Mouse (Mus musculus) midbrain, postnatal 0 days (tissue): ENCODE measurements at regions not wholly inside any gene's neighbourhood (a gene's known extent, or its start where the extent isn't known, plus 50 kb on each side); places are given as distances from the start of the nearest gene placed in this dataset.
A peak's percentile ranks its signal among the peaks of the same experiment; 100 is the strongest.
"Not testable (repeated sequence)": the region's sequence is repeated elsewhere in the genome, so short reads cannot be mapped to it uniquely, and the experiment has no call there.

ENCODE experiments used
- ATAC-seq: fragments of 200-750 bp; cut with Nextera tagmentation; 2 replicates; pipeline ENCODE4 v1.8.0; 2017; ENCODE audit warnings: moderate number of reproducible peaks, mild to moderate bottlenecking, moderate TSS enrichment, moderate library complexity; ENCODE audit not compliant: low FRiP score
- DNase-seq: peaks from one replicate; pipeline ENCODE4 v3.0.0-alpha.2; 2015; ENCODE audit warnings: low spot score
- H3K27ac ChIP-seq: fragments of 300-500 bp; sonication (generic); 2 replicates; pipeline ENCODE4 v1.5.1; 2014; ENCODE audit warnings: low read depth, mild to moderate bottlenecking, low read length, mixed read lengths
- H3K27me3 ChIP-seq: fragments of 300-500 bp; sonication (generic); 2 replicates; pipeline ENCODE4 v1.6.1; 2014; ENCODE audit warnings: low read length, control low read depth, mixed read lengths; ENCODE audit not compliant: insufficient read depth
- H3K36me3 ChIP-seq: fragments of 300-500 bp; sonication (generic); 2 replicates; pipeline ENCODE4 v1.6.1; 2014; ENCODE audit warnings: low read length, control low read depth, mixed read lengths; ENCODE audit not compliant: insufficient read depth
- H3K4me1 ChIP-seq: fragments of 300-500 bp; sonication (generic); 2 replicates; pipeline ENCODE4 v1.6.1; 2014; ENCODE audit warnings: mild to moderate bottlenecking, control low read depth, antibody characterized with exemption, low read length, mixed read lengths; ENCODE audit not compliant: insufficient read depth
- H3K4me2 ChIP-seq: fragments of 300-500 bp; sonication (generic); 2 replicates; pipeline ENCODE4 v1.6.1; 2014; ENCODE audit warnings: low read depth, mild to moderate bottlenecking, low read length, mixed read lengths; ENCODE audit not compliant: poor library complexity, severe bottlenecking
- H3K4me3 ChIP-seq: fragments of 300-500 bp; sonication (generic); 2 replicates; pipeline ENCODE4 v1.5.1; 2014; ENCODE audit warnings: low read depth, mild to moderate bottlenecking, low read length, moderate library complexity
- H3K9ac ChIP-seq: fragments of 300-500 bp; sonication (generic); replicated peaks from 2 replicates; pipeline ENCODE4 v1.6.1; 2014; ENCODE audit warnings: mild to moderate bottlenecking, low read length, moderate library complexity, mixed read lengths; ENCODE audit not compliant: poor library complexity, severe bottlenecking
- H3K9me3 ChIP-seq: fragments of 300-500 bp; sonication (generic); 2 replicates; pipeline ENCODE4 v1.6.1; 2016; ENCODE audit warnings: low read length, control low read depth
- CTCF ChIP-seq: IDR thresholded peaks from 2 replicates; pipeline ENCODE4 v1.5.1; 2016; ENCODE audit warnings: antibody characterized with exemption, mild to moderate bottlenecking
- WGBS: fragments of 180-500 bp; shearing (Covaris S2); extraction: QIAGEN DNeasy Blood & Tissue Kit; methylation state at CpG from one replicate; pipeline ENCODE4 v1.1.7; 2014; 5-methylcytosine and 5-hydroxymethylcytosine counted together

GRCm38 (mm10) chr5:97737339-97737738 lies 280.5 kb upstream of the Gk2 start:
- Histone ChIP-seq H3K36me3 (no peaks in the 10 kb centered on the region), H3K4me1 (no peaks in the 10 kb centered on the region), H3K9me3 (no peaks in the 10 kb centered on the region), H3K4me3 (no peak overlapping the region), H3K27me3 (no peaks in the 10 kb centered on the region), H3K9ac (no peak overlapping the region), H3K27ac (no peak overlapping the region), H3K4me2 (no peak overlapping the region)
- DNase-seq (no peak), ATAC-seq (no peak)
- WGBS: 91% methylated on average over 2 of the region's 2 CpGs
- no peak for TF ChIP-seq CTCF

GRCm38 (mm10) chr5:97730920-97731319 lies 274.1 kb upstream of the Gk2 start:
- Histone ChIP-seq H3K4me1 (no peaks in the 10 kb centered on the region), H3K27me3 (no peaks in the 10 kb centered on the region), H3K4me3 (no peak overlapping the region), H3K4me2 (no peak overlapping the region), H3K9ac (no peak overlapping the region), H3K27ac (no peak overlapping the region), H3K9me3 (no peaks in the 10 kb centered on the region), H3K36me3 (no peaks in the 10 kb centered on the region)
- no peak for ATAC-seq
- 74% methylated on average over 4 of the region's 4 CpGs for WGBS
- no peak for TF ChIP-seq CTCF
- DNase-seq: no peak

GRCm38 (mm10) chr5:97719364-97719763 lies 262.5 kb upstream of the Gk2 start:
- 34% methylated on average over 4 of the region's 4 CpGs for WGBS
- not testable (repeated sequence) for H3K36me3 ChIP-seq, H3K9me3 ChIP-seq, DNase-seq, H3K4me2 ChIP-seq, H3K27ac ChIP-seq, H3K27me3 ChIP-seq, H3K9ac ChIP-seq, H3K4me3 ChIP-seq, ATAC-seq, H3K4me1 ChIP-seq

- Histone ChIP-seq H3K4me2 (no peak overlapping the region), H3K27ac (no peak overlapping the region), H3K36me3 (no peaks in the 10 kb centered on the region), H3K27me3 (no peaks in the 10 kb centered on the region), H3K9me3 (no peaks in the 10 kb centered on the region), H3K4me1 (no peaks in the 10 kb centered on the region), H3K9ac (no peak overlapping the region), H3K4me3 (no peak overlapping the region)
- DNase-seq (no peak), ATAC-seq (no peak)
- 86% methylated on average over 3 of the region's 3 CpGs for WGBS
- no peak for TF ChIP-seq CTCF
Observed at GRCm38 (mm10) chr5:97705270-97705669, 248.4 kb upstream of the Gk2 start.

- Histone ChIP-seq H3K4me2 (no peak overlapping the region), H3K27ac (no peak overlapping the region), H3K9me3 (no peaks in the 10 kb centered on the region), H3K9ac (no peak overlapping the region), H3K4me3 (no peak overlapping the region), H3K27me3 (no peaks in the 10 kb centered on the region), H3K36me3 (no peaks in the 10 kb centered on the region), H3K4me1 (no peaks in the 10 kb centered on the region)
- WGBS: 86% methylated on average over 3 of the region's 3 CpGs
- TF ChIP-seq CTCF: no peak
- no peak for ATAC-seq
- no peak for DNase-seq
Observed at GRCm38 (mm10) chr5:97700507-97700906, 243.7 kb upstream of the Gk2 start.

- H3K4me3 ChIP-seq: no peak overlapping the region
- H3K4me2 ChIP-seq: no peak overlapping the region
- H3K27ac ChIP-seq: no peak overlapping the region
- 47% methylated on average over 8 of the region's 8 CpGs for WGBS
- DNase-seq (peak; percentile 60), ATAC-seq (no peak)
- no peaks in the 10 kb centered on the region for H3K4me1 ChIP-seq
- H3K9ac ChIP-seq: no peak overlapping the region
- TF ChIP-seq CTCF: no peak
- H3K27me3 ChIP-seq: no peaks in the 10 kb centered on the region
- no peaks in the 10 kb centered on the region for H3K9me3 ChIP-seq
- no peaks in the 10 kb centered on the region for H3K36me3 ChIP-seq
Observed at GRCm38 (mm10) chr5:97697581-97698134, 240.8 kb upstream of the Gk2 start.
